In genomic region chr13:117472726-117473125, GRCm38 (mm10) we compare ENCODE assay signal across 12 mouse cellular contexts.
"Had no signal": no experiment of that assay in that cellular context is flagged by ENCODE, and none has a peak within 500 bp of the region (broad histone marks: within the 10 kb centered on the region; RNA-seq: fewer than 3 reads in every experiment).

No protein-coding gene starts in this region.

- DNase-seq: retina, postnatal 1 day; right cerebral cortex, adult 18-20 months; right cerebral cortex, postnatal 14 days; right cerebral cortex, postnatal 25 days; right cerebral cortex, postnatal 4 days; spleen, adult 18-20 months; thymus, adult 18-20 months; thymus, adult 2 months; thymus, postnatal 14 days; thymus, postnatal 25 days; thymus, postnatal 36 days; thymus, postnatal 4 days had no signal
